Mouse (Mus musculus) lung, postnatal 0 days (tissue): Measurements from ENCODE around the gene Bcap31. TPM values are rescaled to one million over a fixed set of nuclear protein-coding genes. Genes with fewer than 3 reads are reported as not detected.

ENCODE experiments used
- ATAC-seq: fragments of 200-750 bp; cut with Nextera tagmentation; 2 replicates; pipeline ENCODE4 v1.8.0; 2017; ENCODE audit warnings: moderate library complexity
- DNase-seq: peaks from one replicate; pipeline ENCODE4 v3.0.0-alpha.2; 2016; ENCODE audit warnings: low spot score
- H3K27ac ChIP-seq: fragments of 300-500 bp; sonication (generic); 2 replicates; pipeline ENCODE4 v1.5.1; 2014; ENCODE audit warnings: antibody characterized with exemption, mild to moderate bottlenecking, low read length, mixed read lengths
- H3K27me3 ChIP-seq: fragments of 300-500 bp; sonication (generic); replicated peaks from 2 replicates; pipeline ENCODE4 v1.6.1; 2014; ENCODE audit warnings: low read length, mixed read lengths; ENCODE audit not compliant: insufficient read depth
- H3K36me3 ChIP-seq: fragments of 300-500 bp; sonication (generic); 2 replicates; pipeline ENCODE4 v1.6.1; 2014; ENCODE audit warnings: low read length, mixed read lengths; ENCODE audit not compliant: insufficient read depth
- H3K4me1 ChIP-seq: fragments of 300-500 bp; sonication (generic); 2 replicates; pipeline ENCODE4 v1.6.1; 2014; ENCODE audit warnings: antibody characterized with exemption, low read depth, low read length, mixed read lengths; ENCODE audit not compliant: insufficient read depth
- H3K4me2 ChIP-seq: fragments of 300-500 bp; sonication (generic); replicated peaks from 2 replicates; pipeline ENCODE4 v1.6.1; 2014; ENCODE audit warnings: low read depth, mild to moderate bottlenecking, low read length, moderate library complexity, mixed read lengths
- H3K4me3 ChIP-seq: fragments of 300-500 bp; sonication (generic); 2 replicates; pipeline ENCODE4 v1.5.1; 2014; ENCODE audit warnings: low read depth, low read length
- H3K9ac ChIP-seq: fragments of 300-500 bp; sonication (generic); replicated peaks from 2 replicates; pipeline ENCODE4 v1.6.1; 2014; ENCODE audit warnings: low read depth, mild to moderate bottlenecking
- H3K9me3 ChIP-seq: fragments of 300-500 bp; sonication (generic); 2 replicates; pipeline ENCODE4 v1.6.1; 2016; ENCODE audit warnings: low read length, mixed read lengths
- CTCF ChIP-seq: IDR thresholded peaks from 2 replicates; pipeline ENCODE4 v1.5.1; 2016; ENCODE audit warnings: antibody characterized with exemption, mild to moderate bottlenecking
- EP300 ChIP-seq: IDR thresholded peaks from 2 replicates; pipeline ENCODE4 v1.6.1; 2016; ENCODE audit warnings: antibody characterized with exemption, mild to moderate bottlenecking, control low read depth
- WGBS: fragments of 180-500 bp; shearing (Covaris S2); extraction: QIAGEN DNeasy Blood & Tissue Kit; methylation state at CpG from one replicate; pipeline ENCODE4 v1.1.7; 2014; 5-methylcytosine and 5-hydroxymethylcytosine counted together
- polyA plus RNA-seq: library from polyadenylated mRNA; unstranded; fragments of >200 nt; fragmentation: Nextera tagmentation; extraction: Ambion mirVana; gene quantifications from 2 replicates; pipeline ENCODE4 v1.2.1, GENCODE M21; 2015

Bcap31 gene
- polyA plus RNA-seq, 1 experiment from 2014 or later, result 321 TPM

DNA sequence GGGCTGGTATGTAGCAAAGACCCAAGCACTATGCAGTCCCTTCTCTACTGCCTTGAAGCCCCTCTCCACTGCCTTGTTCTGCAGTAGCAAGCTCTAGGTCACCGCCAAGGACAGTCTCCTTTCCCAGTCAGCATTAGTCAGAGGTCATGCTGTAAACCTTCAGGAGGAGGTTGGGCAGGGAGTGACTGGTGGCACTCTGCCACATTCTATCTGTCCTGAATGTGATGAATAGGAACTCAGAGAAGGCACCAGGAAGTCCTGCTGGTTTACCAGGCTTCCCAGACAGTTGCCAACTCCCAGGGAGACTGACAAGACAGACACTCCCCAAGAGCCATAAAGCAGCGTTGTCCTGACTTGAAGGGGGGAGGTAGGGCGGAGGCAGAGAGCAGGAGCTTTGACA lies 30.3 kb downstream of the Bcap31 start:
- Histone ChIP-seq H3K4me2 (no peak overlapping the region), H3K4me3 (no peak overlapping the region), H3K9me3 (no peaks in the 10 kb centered on the region), H3K27me3 (no peaks in the 10 kb centered on the region), H3K36me3 (no peaks in the 10 kb centered on the region), H3K27ac (no peak overlapping the region), H3K4me1 (no peaks in the 10 kb centered on the region), H3K9ac (no peak overlapping the region)
- DNase-seq, result no peak
- ATAC-seq, result no peak; the same call in 1 of the 2 replicates
- TF ChIP-seq CTCF (no peak), EP300 (no peak)
- 51% methylated on average over 2 of the region's 3 CpGs for WGBS

DNA sequence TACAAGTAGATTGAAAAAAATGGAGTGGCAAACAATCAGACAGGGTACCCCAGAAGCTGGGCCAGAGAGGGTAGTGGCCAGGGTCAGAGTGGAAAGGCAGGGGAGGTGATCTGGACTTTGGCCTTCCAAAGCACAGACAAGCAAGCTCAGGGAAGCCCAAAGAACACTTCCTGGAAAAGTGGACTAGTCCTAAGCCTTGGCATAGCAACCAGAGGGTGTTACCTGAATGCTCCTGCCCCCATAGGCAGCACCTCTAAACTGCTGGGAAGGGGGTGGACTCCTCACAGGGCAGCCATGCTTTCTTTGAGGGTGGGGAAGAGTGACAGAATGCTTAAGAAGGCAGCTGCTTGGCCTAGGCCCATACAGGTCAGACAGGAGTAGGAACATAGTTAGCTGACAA lies 31.0 kb downstream of the Bcap31 start:
- no peaks in the 10 kb centered on the region for H3K36me3 ChIP-seq
- TF ChIP-seq CTCF (no peak), EP300 (no peak)
- DNase-seq (no peak), ATAC-seq (no peak)
- no peak overlapping the region for H3K4me3 ChIP-seq
- no peak overlapping the region for H3K27ac ChIP-seq
- no peaks in the 10 kb centered on the region for H3K9me3 ChIP-seq
- H3K27me3 ChIP-seq, result no peaks in the 10 kb centered on the region
- no peak overlapping the region for H3K9ac ChIP-seq
- no peak overlapping the region for H3K4me2 ChIP-seq
- H3K4me1 ChIP-seq, result no peaks in the 10 kb centered on the region

DNA sequence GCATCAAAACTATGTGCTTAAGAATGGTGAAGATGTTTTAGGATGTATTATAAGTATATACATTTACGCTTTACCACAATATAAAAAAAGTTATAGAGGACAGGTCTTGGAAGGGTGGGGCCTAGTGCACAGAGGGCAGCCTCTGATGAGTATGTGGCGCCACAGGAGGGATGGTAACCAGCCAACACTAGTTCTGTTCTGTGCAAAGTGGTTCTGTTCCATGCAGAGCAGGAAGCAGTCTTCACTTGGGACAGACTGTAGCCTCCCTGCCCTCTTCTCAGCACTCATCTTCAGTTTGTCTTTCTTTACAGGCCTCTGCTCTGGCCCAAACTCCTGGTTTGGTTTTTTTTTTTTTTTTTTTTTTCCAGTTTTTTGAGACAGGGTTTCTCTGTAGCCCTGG lies 31.8 kb downstream of the Bcap31 start:
- TF ChIP-seq EP300 (no peak), CTCF (no peak)
- no peaks in the 10 kb centered on the region for H3K27me3 ChIP-seq
- no peaks in the 10 kb centered on the region for H3K36me3 ChIP-seq
- H3K4me1 ChIP-seq, result no peaks in the 10 kb centered on the region
- no peaks in the 10 kb centered on the region for H3K9me3 ChIP-seq
- no peak overlapping the region for H3K4me2 ChIP-seq
- 92% methylated on average over 2 of the region's 2 CpGs for WGBS
- no peak overlapping the region for H3K4me3 ChIP-seq
- no peak for ATAC-seq
- no peak overlapping the region for H3K9ac ChIP-seq
- H3K27ac ChIP-seq, result no peak overlapping the region
- DNase-seq, result no peak

DNA sequence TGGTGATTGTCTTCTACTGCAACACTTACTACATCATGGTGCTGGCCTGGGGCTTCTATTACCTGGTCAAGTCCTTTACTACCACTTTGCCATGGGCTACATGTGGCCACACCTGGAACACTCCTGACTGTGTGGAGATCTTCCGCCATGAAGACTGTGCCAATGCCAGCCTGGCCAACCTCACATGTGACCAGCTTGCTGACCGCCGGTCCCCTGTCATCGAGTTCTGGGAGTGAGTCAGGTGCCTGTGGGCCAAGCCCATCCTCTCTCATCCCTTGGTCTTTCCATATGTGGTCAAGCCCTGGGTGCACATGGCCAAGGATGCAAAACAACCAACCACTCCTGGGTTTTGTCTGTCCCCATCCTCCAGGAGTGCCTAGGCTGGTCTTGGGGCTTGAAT lies 39.3 kb downstream of the Bcap31 start:
- no peak for ATAC-seq
- Histone ChIP-seq H3K4me3 (no peak overlapping the region), H3K27me3 (no peaks in the 10 kb centered on the region), H3K27ac (no peak overlapping the region), H3K9ac (no peak overlapping the region), H3K36me3 (no peaks in the 10 kb centered on the region), H3K4me1 (no peaks in the 10 kb centered on the region), H3K4me2 (no peak overlapping the region), H3K9me3 (no peaks in the 10 kb centered on the region)
- DNase-seq, result no peak
- WGBS, result 96% methylated on average over 4 of the region's 4 CpGs
- no peak for TF ChIP-seq EP300
- no peak for TF ChIP-seq CTCF

DNA sequence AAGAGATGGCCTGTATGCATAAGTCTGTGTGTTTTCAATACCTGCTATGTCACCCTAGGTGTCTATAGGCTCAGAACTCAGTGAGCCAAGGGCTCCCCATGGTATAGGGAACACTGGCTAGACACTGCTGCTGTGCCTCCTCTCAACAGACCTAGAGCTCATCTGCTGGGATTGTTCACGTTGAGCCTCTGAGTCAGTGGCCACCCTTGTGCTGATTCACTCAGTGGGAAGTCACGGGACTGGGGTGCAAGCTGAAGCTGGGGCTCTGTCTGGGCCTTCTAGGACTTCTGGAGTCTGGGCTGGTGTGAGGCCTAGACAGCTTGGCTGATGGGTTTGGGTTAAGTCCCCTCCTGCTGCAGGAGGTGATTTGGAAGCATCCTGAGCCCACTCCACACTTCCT lies 40.7 kb downstream of the Bcap31 start:
- Histone ChIP-seq H3K4me1 (no peaks in the 10 kb centered on the region), H3K27me3 (no peaks in the 10 kb centered on the region), H3K4me3 (no peak overlapping the region), H3K36me3 (no peaks in the 10 kb centered on the region), H3K9me3 (no peaks in the 10 kb centered on the region), H3K9ac (no peak overlapping the region), H3K27ac (no peak overlapping the region), H3K4me2 (no peak overlapping the region)
- ATAC-seq (no peak), DNase-seq (no peak)
- 50% methylated on average over 2 of the region's 2 CpGs for WGBS
- TF ChIP-seq EP300 (no peak), CTCF (no peak)

DNA sequence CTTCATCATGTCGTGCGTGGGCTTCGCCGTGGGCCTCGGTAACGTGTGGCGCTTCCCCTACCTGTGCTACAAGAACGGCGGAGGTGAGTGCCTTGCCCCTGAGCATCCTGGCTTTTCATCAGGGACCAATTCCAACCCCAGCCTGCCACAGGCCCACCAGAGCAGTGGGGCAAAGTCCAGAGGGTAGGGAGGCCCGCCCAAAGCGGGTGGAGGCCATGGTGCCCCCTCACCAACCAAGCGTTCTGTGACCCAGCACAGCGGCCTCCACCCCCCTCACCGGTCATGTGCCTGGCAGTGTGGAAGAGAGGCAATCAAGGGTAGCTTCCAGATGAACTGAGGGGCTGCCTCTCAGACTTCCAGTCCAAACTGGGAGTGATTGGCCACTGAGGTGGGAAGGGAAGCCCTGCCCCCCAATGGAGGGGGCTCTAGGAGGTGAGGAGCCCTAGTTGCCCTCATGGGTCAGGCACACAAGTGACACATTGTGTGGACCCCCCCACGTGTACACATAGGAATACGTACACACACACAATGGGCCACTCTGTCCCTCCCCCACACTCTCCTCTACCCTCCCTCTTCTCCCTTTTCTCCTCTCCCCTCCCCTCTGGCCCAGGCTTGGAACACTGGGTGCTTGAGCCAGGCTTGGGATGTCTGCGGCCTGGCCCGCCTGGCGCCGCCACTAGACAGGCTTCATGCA lies 41.9 kb downstream of the Bcap31 start:
- peak overlapping the region; percentile 74 for H3K4me2 ChIP-seq
- no peaks in the 10 kb centered on the region for H3K36me3 ChIP-seq
- H3K9ac ChIP-seq, result peak overlapping the region; percentile 51
- H3K4me3 ChIP-seq, result peak overlapping the region; percentile 61
- H3K27me3 ChIP-seq, result no peaks in the 10 kb centered on the region
- 20% methylated on average over 19 of the region's 20 CpGs for WGBS
- TF ChIP-seq CTCF (no peak), EP300 (no peak)
- ATAC-seq, result peak; percentile 20
- DNase-seq, result peak; percentile 45
- H3K27ac ChIP-seq, result no peak overlapping the region
- no peaks in the 10 kb centered on the region for H3K4me1 ChIP-seq
- no peaks in the 10 kb centered on the region for H3K9me3 ChIP-seq

DNA sequence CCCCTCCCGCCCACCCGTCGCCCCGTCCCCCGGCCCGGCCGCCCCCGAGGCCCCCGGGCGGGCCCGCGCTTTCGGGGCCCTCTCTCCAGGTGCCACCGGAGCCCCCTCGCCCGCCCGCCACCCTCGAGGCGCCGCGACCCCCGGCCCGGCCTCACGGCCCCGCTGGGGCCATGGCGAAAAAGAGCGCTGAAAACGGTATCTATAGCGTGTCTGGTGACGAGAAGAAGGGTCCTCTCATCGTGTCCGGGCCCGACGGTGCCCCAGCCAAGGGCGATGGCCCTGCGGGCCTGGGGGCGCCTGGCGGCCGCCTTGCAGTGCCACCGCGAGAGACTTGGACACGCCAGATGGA lies 42.4 kb downstream of the Bcap31 start:
- DNase-seq (no peak), ATAC-seq (no peak)
- 5% methylated on average over 10 of the region's 42 CpGs for WGBS
- Histone ChIP-seq H3K27me3 (no peaks in the 10 kb centered on the region), H3K9ac (peak overlapping the region; percentile 51), H3K4me2 (peak overlapping the region; percentile 74), H3K9me3 (no peaks in the 10 kb centered on the region), H3K4me1 (no peaks in the 10 kb centered on the region), H3K4me3 (peak overlapping the region; percentile 61), H3K36me3 (no peaks in the 10 kb centered on the region), H3K27ac (no peak overlapping the region; the same call in 1 of the 2 replicates)
- no peak for TF ChIP-seq CTCF
- TF ChIP-seq EP300, result no peak
